Mouse (Mus musculus) cerebellum, adult 8-10 months (tissue): ENCODE data around the gene Arnt2.

ENCODE experiments used
- DNase-seq: peaks from one replicate; pipeline ENCODE4 v3.0.0; 2022

The Arnt2 gene

DNA sequence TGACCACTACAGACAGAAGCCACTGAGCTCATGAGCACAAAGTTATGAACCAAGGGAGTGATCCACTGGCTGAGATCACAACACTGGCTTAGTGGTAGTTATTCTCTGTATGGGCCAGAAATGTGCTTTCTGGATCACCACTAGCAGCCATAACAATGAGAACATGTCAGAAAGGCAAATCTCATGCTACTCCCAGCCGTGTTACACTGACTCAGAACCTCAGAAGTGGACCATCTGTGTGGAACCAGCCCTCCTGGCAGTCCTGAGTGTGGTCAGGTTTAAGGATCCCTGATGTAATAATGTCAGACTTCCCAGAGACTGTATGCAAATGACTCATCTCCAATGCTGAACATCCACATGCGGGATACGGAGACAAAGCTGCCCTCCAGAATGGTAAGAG, 13.4 kb downstream of the Arnt2 start:
- no peak for DNase-seq

- no peak for DNase-seq
These were observed 22.1 kb downstream of the Arnt2 start for GRCm38 (mm10) chr7:84387826-84388225.

- DNase-seq: no peak
These were observed 23.5 kb downstream of the Arnt2 start for GRCm38 (mm10) chr7:84386472-84386871.

DNA sequence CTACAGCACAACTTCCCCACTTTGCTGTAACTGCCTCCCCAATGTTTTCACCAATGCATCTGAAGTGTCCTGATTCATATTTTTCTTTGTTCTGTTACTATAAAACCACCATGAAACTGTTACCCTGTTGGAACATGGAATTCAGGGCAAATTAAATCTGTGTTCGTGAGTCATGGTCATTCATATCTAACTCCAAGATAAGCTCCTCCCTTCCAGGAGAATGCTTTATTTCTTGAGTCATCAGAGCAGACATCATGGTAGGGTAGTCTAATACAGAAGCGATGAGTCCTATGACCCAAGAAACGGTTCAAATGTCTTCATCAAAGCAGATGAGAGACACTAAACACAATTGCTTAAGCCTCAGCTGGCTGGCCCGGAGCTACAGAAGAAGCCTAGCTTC, 25.2 kb downstream of the Arnt2 start:
- DNase-seq: no peak

- DNase-seq: no peak
These were observed 25.9 kb downstream of the Arnt2 start for GRCm38 (mm10) chr7:84384086-84384485.

- DNase-seq: no peak
These were observed 27.6 kb downstream of the Arnt2 start for GRCm38 (mm10) chr7:84382346-84382745.

DNA sequence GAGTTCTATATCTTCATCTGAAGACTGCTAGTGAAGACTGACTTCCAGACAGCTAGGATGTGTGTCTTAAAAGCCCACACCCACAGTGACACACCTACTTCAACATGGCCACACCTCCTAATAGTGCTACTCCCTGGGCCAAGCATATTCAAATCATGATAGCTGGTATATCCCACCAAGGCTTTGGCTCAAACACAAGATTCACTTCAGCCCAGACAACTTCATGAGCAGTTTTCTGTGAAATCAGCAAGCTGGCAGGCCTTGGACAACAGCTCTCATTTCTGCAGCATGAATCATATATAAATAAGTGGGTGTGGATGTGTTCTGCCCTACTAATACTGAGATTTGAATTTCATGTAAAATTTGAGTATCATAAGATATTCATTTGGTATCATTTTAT, 29.2 kb downstream of the Arnt2 start:
- no peak for DNase-seq

DNA sequence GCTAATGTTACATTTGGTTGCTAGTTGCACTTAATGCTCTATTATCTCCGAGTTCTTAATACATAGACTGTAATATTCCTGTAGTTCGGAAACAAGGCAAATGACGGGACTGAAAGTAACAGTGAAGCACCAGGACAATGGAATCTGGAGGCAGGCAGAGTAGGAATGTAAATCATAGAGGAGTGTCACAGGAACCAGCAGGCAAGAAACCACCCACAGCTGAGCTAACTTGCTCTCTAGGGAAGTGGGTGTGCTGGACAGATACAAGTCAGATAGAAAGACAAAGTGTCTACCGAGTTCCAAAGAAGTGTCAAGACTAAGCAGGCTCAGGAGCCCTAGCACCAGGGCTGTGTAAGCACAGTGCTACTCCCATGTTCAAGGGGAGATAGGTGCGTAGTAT, 32.6 kb downstream of the Arnt2 start:
- DNase-seq: no peak

GRCm38 (mm10) chr7:84373691-84374090, 36.3 kb downstream of the Arnt2 start:
- no peak for DNase-seq

- DNase-seq: no peak
These were observed 37.1 kb downstream of the Arnt2 start for GRCm38 (mm10) chr7:84372871-84373270.

DNA sequence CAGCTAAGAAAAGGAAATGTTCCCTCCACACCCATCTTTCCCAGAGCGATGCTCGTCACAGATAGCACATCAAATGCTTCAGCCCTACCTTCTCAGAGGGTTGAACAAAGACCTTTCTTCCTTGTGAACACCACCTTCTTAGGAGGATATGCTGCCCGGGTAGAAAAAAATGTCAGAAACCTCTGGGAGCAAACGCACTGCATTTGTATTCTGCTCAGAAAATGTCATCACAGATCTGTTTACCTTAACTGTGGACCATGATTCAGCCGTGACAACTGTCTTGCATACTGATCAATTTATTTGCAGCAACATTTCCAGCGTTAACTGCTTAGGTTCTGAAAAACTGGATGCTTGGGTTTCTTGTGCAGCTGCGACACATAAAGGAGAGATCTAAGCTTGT, 37.7 kb downstream of the Arnt2 start:
- DNase-seq: no peak

DNA sequence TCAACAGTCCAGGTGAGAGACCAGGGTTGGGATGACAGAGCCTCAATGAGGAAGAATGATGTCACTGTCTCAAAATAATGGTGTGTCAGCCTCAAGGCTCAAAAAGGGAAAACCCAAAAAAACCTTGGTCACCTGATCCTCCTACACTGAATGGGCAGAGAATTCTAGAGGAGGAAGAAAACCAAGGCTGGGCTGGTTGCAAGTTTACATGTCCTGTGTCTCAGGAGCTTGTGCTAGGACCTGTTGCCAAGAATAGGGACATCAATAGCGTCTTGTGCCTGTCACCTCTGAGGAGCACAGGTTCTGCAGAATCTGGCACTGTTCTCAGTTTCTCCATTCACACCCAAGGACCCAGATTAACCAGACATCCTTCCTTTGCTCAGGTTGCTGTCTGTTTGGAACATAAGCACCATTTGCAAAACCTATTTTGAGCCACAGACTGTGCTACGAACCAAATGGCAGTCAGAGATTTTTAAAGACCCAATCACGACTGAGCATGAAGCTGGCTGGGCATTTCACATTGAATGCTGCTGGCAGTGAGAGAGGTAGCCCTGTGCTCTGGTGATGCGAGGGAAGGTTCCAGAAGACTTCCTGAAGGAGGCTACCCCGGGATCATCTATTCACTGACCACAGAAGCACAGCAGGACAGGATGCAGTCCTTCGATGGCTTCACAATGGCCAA, 38.9 kb downstream of the Arnt2 start:
- no peak for DNase-seq

DNA sequence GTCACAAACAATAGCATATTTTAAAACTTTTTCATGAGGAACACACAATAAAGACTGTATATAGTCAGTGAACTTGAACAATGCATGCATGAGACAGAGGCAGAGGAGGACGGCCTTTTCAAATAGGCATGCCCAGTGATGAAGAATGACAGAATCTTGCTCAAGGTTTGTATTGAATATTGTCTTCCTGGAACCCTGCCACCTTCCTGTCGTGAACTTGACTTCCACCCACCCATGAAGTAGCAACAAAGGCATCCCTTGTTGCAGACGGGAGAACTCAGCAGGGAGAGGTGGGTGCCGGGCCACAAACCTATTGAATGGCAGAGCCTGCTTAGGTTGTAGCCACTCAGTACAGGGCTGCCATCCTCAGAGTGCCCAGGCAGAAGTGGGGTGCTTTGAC, 43.7 kb downstream of the Arnt2 start:
- DNase-seq: no peak

- DNase-seq: no peak
These were observed 47.3 kb downstream of the Arnt2 start for GRCm38 (mm10) chr7:84362711-84363110.

DNA sequence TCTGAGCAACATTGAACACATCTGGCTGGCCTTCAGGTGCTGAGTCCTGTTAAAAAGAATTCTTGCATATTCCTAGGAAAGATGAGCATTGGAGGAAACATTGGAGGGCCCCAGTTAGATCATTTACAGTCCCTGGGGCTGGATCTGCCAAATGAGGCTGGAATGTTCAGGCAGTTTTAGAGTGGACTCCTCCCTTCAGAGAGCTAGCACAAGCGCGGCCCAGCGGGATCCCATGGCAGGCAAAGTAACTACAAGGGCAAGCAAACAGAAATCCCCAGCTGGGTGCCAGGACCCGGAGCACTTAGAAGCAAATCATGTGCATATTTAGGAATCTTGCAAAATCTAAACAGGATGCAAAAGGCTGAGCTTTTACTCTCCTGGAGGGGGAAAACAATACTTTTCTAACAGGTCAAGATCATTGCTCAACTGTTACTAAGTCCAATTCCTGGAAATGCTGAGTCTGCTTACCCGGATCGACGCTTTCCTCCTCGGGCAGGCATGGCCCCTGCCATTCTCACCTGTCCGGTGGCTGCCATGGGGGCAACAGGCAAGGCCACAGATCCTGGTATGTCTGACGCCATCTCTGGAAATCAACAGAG, 48.8 kb downstream of the Arnt2 start:
- DNase-seq: no peak

- DNase-seq: no peak
These were observed 51.5 kb downstream of the Arnt2 start for GRCm38 (mm10) chr7:84358426-84358825.

- peak; percentile 45 for DNase-seq
These were observed 54.1 kb downstream of the Arnt2 start for GRCm38 (mm10) chr7:84355619-84356570.

DNA sequence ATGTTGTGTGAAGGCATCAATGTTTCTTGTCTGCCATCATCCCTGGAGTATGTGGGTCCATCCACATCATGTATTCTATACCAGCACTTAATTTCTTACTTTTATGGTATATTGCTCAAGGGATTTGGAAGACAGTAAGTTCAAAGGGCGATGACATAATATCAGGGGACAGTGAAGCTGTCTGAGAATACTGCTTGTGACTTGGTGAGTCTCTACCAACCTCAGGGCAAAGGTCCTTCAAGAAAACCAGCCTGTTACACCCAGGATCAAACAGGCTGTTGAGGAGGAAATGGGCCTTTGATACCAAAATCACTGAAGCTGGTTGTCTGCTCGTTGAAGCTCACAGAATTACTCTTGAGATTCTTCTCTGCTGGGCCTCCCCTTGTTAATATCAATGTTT, 55.1 kb downstream of the Arnt2 start:
- no peak for DNase-seq

DNA sequence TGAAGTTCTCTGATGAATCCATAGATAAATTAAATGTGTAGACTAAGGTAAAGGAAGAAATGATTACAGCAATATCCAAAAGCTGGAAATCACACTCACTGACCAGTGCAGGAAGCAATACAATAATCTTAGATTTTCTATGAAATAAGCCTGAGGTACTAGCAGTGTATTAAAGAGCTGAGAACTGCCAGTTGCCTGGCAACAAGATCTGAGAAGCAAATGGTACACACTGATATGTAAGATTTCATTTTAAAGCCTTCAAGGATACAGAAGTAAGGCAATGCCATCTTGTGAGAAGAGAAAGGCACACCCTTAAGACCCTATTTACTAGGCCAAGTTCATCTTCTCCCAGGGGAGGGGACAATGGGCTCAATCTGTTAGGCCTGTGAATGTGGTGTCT, 59.4 kb downstream of the Arnt2 start:
- no peak for DNase-seq

DNA sequence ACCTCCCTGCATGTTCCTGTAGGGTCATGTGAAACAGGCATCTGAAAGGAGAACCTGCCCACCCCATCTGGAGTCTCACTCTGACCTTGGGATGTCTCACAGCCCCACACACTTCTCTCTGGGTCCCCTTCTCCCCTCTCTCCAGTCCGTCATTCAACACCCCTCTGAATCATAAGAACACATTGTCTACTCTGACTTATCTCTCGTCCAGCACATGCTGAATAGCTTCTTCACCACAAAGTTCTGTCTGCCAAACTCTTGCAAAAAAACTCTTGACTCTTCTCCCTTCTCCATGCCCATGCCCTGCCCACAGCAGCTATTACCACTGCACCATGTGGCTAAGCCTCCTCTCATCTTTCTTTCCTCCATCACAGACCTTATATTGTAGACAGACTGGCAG, 60.0 kb downstream of the Arnt2 start:
- DNase-seq: no peak

- no peak for DNase-seq
These were observed 61.6 kb downstream of the Arnt2 start for GRCm38 (mm10) chr7:84348145-84348911.

- no peak for DNase-seq
These were observed 66.8 kb downstream of the Arnt2 start for GRCm38 (mm10) chr7:84343160-84343559.

- DNase-seq: peak; percentile 18
These were observed 69.0 kb downstream of the Arnt2 start for GRCm38 (mm10) chr7:84341001-84341400.
